Mouse (Mus musculus): Measurements from ENCODE around the gene Btbd16. TPM values are rescaled to one million over a fixed set of nuclear protein-coding genes. Genes with fewer than 3 reads are reported as not detected.

The Btbd16 gene
- polyA plus RNA-seq, 1 experiment = not detected

GRCm38 (mm10) chr7:130827844-130828403, 54.1 kb downstream of the Btbd16 start:
- no peak for TF ChIP-seq GATA1 (IDR thresholded peaks at IDR 0.05; ENCODE audit: low read length)

GRCm38 (mm10) chr7:130828475-130828874, 54.6 kb downstream of the Btbd16 start:
- TF ChIP-seq GATA1 (IDR thresholded peaks at IDR 0.05; ENCODE audit: low read length) = no peak

- no peak for TF ChIP-seq GATA1 (IDR thresholded peaks at IDR 0.05; ENCODE audit: low read length)
These were observed 57.7 kb downstream of the Btbd16 start for GRCm38 (mm10) chr7:130831586-130831985.

GRCm38 (mm10) chr7:130834299-130834698, 60.4 kb downstream of the Btbd16 start:
- no peak for TF ChIP-seq GATA1 (IDR thresholded peaks at IDR 0.05; ENCODE audit: low read length)

- TF ChIP-seq GATA1 (IDR thresholded peaks at IDR 0.05; ENCODE audit: low read length) = no peak
These were observed 61.3 kb downstream of the Btbd16 start for GRCm38 (mm10) chr7:130834958-130835861.

- no peak for TF ChIP-seq GATA1 (IDR thresholded peaks at IDR 0.05; ENCODE audit: low read length)
These were observed 62.2 kb downstream of the Btbd16 start for GRCm38 (mm10) chr7:130836066-130836465.

GRCm38 (mm10) chr7:130837941-130838657, 64.2 kb downstream of the Btbd16 start:
- TF ChIP-seq GATA1 (IDR thresholded peaks at IDR 0.05; ENCODE audit: low read length) = no peak

GRCm38 (mm10) chr7:130838658-130839025, 64.8 kb downstream of the Btbd16 start:
- TF ChIP-seq GATA1 (IDR thresholded peaks at IDR 0.05; ENCODE audit: low read length) = no peak

- no peak for TF ChIP-seq GATA1 (IDR thresholded peaks at IDR 0.05; ENCODE audit: low read length)
These were observed 65.7 kb downstream of the Btbd16 start for GRCm38 (mm10) chr7:130839380-130840100.

- TF ChIP-seq GATA1 (IDR thresholded peaks at IDR 0.05; ENCODE audit: low read length) = no peak
These were observed 73.4 kb downstream of the Btbd16 start for GRCm38 (mm10) chr7:130847164-130847718.

GRCm38 (mm10) chr7:130854684-130855292, 80.9 kb downstream of the Btbd16 start:
- TF ChIP-seq GATA1 (IDR thresholded peaks at IDR 0.05; ENCODE audit: low read length) = no peak

- TF ChIP-seq GATA1 (IDR thresholded peaks at IDR 0.05; ENCODE audit: low read length) = no peak
These were observed 81.8 kb downstream of the Btbd16 start for GRCm38 (mm10) chr7:130855681-130856080.

- no peak for TF ChIP-seq GATA1 (IDR thresholded peaks at IDR 0.05; ENCODE audit: low read length)
These were observed 84.1 kb downstream of the Btbd16 start for GRCm38 (mm10) chr7:130857973-130858372.

GRCm38 (mm10) chr7:130859926-130860325, 86.1 kb downstream of the Btbd16 start:
- no peak for TF ChIP-seq GATA1 (IDR thresholded peaks at IDR 0.05; ENCODE audit: low read length)

GRCm38 (mm10) chr7:130860721-130861142, 86.9 kb downstream of the Btbd16 start:
- no peak for TF ChIP-seq GATA1 (IDR thresholded peaks at IDR 0.05; ENCODE audit: low read length)
